Mouse (Mus musculus): ENCODE results near the gene Gm45783. TPM values are rescaled to one million over a fixed set of nuclear protein-coding genes. Genes with fewer than 3 reads are reported as not detected.
"Not testable (repeated sequence)": the region's sequence is repeated elsewhere in the genome, so short reads cannot be mapped to it uniquely, and the experiment has no call there.

Gene Gm45783
- not detected in 2 replicates for total RNA-seq (2017)

GRCm38 (mm10) chr7:7374431-7374830 lies at the start of gene Gm45783:
Gene Gm45783, minus strand, starts transcription at chr7:7374573.
- not testable (repeated sequence) for ATAC-seq (replicated peaks; ENCODE audit: low read depth, poor library complexity, severe bottlenecking)

GRCm38 (mm10) chr7:7399603-7400002 lies 25.2 kb upstream of the Gm45783 start, which contains the start of gene Vmn2r31:
Gene Vmn2r31, minus strand, starts transcription at chr7:7399703.
- ATAC-seq (replicated peaks; ENCODE audit: low read depth, poor library complexity, severe bottlenecking): not testable (repeated sequence)

- not testable (repeated sequence) for ATAC-seq (replicated peaks; ENCODE audit: low read depth, poor library complexity, severe bottlenecking)
Measured at GRCm38 (mm10) chr7:7337509-7337908, 36.9 kb downstream of the Gm45783 start, which contains the start of gene Vmn2r30. Gene Vmn2r30, minus strand, starts transcription at chr7:7337609.

- ATAC-seq (replicated peaks; ENCODE audit: low read depth, poor library complexity, severe bottlenecking): peak; percentile 42
Measured at GRCm38 (mm10) chr7:7295595-7295994, 78.8 kb downstream of the Gm45783 start.

Other genes starting within 250 kb of the Gm45783 start
- gene Zfp773, start 237.8 kb downstream of the Gm45783 start, total RNA-seq (2017): 2.5 and 3.0 TPM in 2 replicates
- 3.1 and 3.8 TPM in 2 replicates for gene Zfp418, start 203.2 kb downstream of the Gm45783 start, total RNA-seq (2017)
- gene Zfp772, start 164.6 kb downstream of the Gm45783 start, total RNA-seq (2017): 4.2 and 4.6 TPM in 2 replicates
- 0.29 TPM in 1 of 2 replicates, not detected in the other for gene Vmn2r29, start 127.2 kb downstream of the Gm45783 start, total RNA-seq (2017)
- 1.4 and 1.9 TPM in 2 replicates for gene Gm45844, start 96.3 kb downstream of the Gm45783 start, total RNA-seq (2017)
- 30.1 and 44.2 TPM in 2 replicates for gene Clcn4, start 73.7 kb downstream of the Gm45783 start, total RNA-seq (2017)
- gene Vmn2r30, start 37.0 kb downstream of the Gm45783 start, total RNA-seq (2017): not detected in 2 replicates
- not detected in 2 replicates for gene Vmn2r31, start 25.1 kb upstream of the Gm45783 start, total RNA-seq (2017)
- not detected in 2 replicates for gene Vmn2r32, start 105.4 kb upstream of the Gm45783 start, total RNA-seq (2017)
- gene Vmn2r33, start 192.2 kb upstream of the Gm45783 start, total RNA-seq (2017): not detected in 2 replicates